Comparison of ENCODE assay signal across 8 mouse cellular contexts in genomic region chr11:109860508-109860907, GRCm38 (mm10). TPM values are rescaled to one million over a fixed set of nuclear protein-coding genes. Genes with fewer than 3 reads are reported as not detected.
DNase-seq lines count a peak whose midpoint lies in the region; ATAC-seq lines count a peak whose summit lies in the region.

No protein-coding gene starts in this region.

- intact Hi-C loops in left cerebral cortex, postnatal 25 days (cut with DNase I) = loop anchor here (1.0 to 10.0 kb wide), 6 partner anchors 138 to 618 kb away; partner anchors contain the start of gene Fam20a

- H3K9me3 ChIP-seq in intestine, embryonic 16.5 days (ENCODE audit: control insufficient read depth, low read length) = 0 out of 2 replicates have a peak, but pooled peaks cover 3% of the 10 kb centered on the region

- DNase-seq in adrenal gland, adult 8-10 months = peak; percentile 77
- peak; percentile 79 for DNase-seq in embryo, embryonic 11.5 days (ENCODE audit: low read depth, low spot score)
- DNase-seq in gastrocnemius, postnatal 4 days (ENCODE audit: low spot score in 2 of 2) = peak; percentile 87 to 89
- peak; percentile 90 to 95 for DNase-seq in left cerebral cortex, postnatal 25 days (ENCODE audit: low spot score in 2 of 2)
- DNase-seq in mesoderm, embryonic 11.5 days (ENCODE audit: low read depth, low spot score) = peak; percentile 88
- DNase-seq in right cerebral cortex, postnatal 25 days = peak; percentile 87
- peak; percentile 88 to 89 for DNase-seq in urinary bladder, postnatal 36 days (ENCODE audit: low spot score in 2 of 2)

- no peak overlapping the region for H3K9ac ChIP-seq in intestine, embryonic 16.5 days (ENCODE audit: low read depth, low read length)

- WGBS in intestine, embryonic 16.5 days = 6% methylated on average over 10 of the region's 10 CpGs

- peak overlapping the region; percentile 20 for H3K4me3 ChIP-seq in intestine, embryonic 16.5 days (ENCODE audit: low read length)

- no peaks in the 10 kb centered on the region for H3K36me3 ChIP-seq in intestine, embryonic 16.5 days (ENCODE audit: control insufficient read depth, insufficient read depth, low read length)

- H3K4me1 ChIP-seq in intestine, embryonic 16.5 days (ENCODE audit: control insufficient read depth, insufficient read depth, low read length) = peaks cover 3% of the 10 kb centered on the region; the same call in 1 of the 2 replicates

- H3K4me2 ChIP-seq in intestine, embryonic 16.5 days (ENCODE audit: low read depth, low read length) = peak overlapping the region; percentile 32

- H3K27me3 ChIP-seq in intestine, embryonic 16.5 days (replicated peaks; ENCODE audit: control insufficient read depth, insufficient read depth, low read length) = no peaks in the 10 kb centered on the region

- H3K27ac ChIP-seq in intestine, embryonic 16.5 days (ENCODE audit: low read length) = no peak overlapping the region

- peak; percentile 40; the same call in 1 of the 2 replicates for ATAC-seq in intestine, embryonic 16.5 days

RNA-seq across cellular contexts. Expression of gene 1700012B07Rik, which starts 32.7 kb away (rescaled TPM):
- not detected for total RNA-seq in adrenal gland, adult 8-10 months (2022)
- not detected for total RNA-seq in gastrocnemius, postnatal 4 days (2021)
- polyA plus RNA-seq in intestine, embryonic 16.5 days (2015; fragmentation: Nextera tagmentation; extraction: Ambion mirVana) = not detected in 2 replicates
- not detected for total RNA-seq in left cerebral cortex, postnatal 25 days (2021)
